Mouse (Mus musculus): Measurements from ENCODE around the gene 0610009B22Rik. TPM values are rescaled to one million over a fixed set of nuclear protein-coding genes. Genes with fewer than 3 reads are reported as not detected.
"Not testable (repeated sequence)": the region's sequence is repeated elsewhere in the genome, so short reads cannot be mapped to it uniquely, and the experiment has no call there.

The 0610009B22Rik gene
- polyA plus RNA-seq (2015; fragmentation: Nextera tagmentation; extraction: Ambion mirVana): 96.0 and 105 TPM in 2 replicates

DNA sequence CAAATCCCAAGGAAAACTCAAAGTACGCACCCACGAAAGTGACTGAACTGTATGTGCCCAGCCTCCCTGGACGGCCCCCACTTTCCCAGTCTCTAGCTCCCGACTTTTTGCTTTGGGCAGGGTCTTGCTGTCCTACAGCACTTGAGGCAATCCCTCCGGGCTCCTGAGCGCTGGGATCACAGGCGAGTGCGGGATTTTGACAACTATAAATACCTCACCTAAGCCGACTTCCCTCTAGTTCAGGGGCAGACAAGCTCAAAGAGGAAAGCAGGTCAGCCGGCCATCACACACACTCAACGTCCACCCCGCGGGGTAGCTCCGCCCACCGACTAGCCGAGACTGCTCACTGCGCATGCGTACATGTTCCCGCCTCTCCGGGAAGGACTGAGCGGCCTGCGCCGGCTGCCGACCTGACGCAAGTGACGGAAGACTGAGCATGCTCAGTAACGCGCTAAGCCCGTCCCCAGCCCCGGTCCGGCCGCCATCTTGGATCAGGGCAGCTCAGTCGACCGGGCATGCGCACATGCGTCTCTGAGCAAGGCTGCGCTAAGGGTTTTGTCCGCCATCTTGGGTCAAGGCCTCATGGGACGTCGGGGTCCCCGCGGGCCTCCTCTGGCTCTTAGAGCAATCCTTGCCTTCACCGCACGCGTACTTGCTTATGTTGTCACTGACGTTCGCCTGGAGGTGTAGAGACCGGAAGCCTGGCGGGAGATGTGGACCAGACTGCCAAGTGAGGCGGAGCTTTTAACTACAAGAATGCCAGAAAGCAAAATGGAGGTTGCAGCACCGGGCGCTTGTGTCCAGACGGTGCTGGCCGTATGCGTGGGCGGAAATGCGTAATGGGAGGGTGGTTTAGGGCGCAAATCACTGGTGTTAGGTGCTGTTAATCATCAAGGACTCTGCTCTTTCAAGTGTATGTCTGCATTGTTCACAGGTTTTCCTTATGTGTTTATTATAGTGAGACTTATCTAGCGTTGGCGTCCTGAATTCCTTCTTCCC is at the start of gene 0610009B22Rik:
Gene 0610009B22Rik (minus strand): TSS at position 545 of the 999 bp plus-strand sequence.
- peak within 1 kb of the TSS; percentile 70 for H3K4me2 ChIP-seq (replicated peaks)
- H3K36me3 ChIP-seq: 0 out of 2 replicates have a peak, but pooled peaks cover 4% of the 10 kb centered on the region
- H3K27me3 ChIP-seq (replicated peaks): no peaks in the 10 kb centered on the region
- H3K4me3 ChIP-seq (replicated peaks): peak within 1 kb of the TSS; percentile 68
- peak within 1 kb of the TSS; percentile 100 for H3K27ac ChIP-seq
- H3K4me1 ChIP-seq (replicated peaks): no peaks in the 10 kb centered on the region
- under 1% methylated on average over 60 of the region's 60 CpGs for WGBS
- peak within 1 kb of the TSS; percentile 79 for H3K9ac ChIP-seq
- peak; percentile 100 for ATAC-seq
- H3K9me3 ChIP-seq: no peaks in the 10 kb centered on the region

DNA sequence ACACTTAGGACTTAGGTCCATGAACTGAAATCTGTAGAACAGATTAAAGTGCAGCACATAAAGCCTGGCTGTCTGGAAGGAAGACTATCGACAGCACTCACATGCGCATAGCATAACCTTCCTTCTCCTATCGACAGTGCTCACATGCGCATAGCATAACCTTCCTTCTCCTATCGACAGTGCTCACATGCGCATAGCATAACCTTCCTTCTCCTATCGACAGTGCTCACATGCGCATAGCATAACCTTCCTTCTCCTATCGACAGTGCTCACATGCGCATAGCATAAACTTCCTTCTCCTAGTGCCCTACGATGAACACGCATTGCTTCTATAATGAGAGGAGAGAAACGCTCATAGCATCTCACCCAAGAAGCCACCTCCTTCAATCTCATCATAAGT is 45.5 kb upstream of the 0610009B22Rik start:
- not testable (repeated sequence) for H3K27me3 ChIP-seq (replicated peaks); H3K4me3 ChIP-seq (replicated peaks); ATAC-seq; H3K9me3 ChIP-seq; H3K9ac ChIP-seq; H3K4me2 ChIP-seq (replicated peaks); H3K27ac ChIP-seq; H3K4me1 ChIP-seq (replicated peaks)
- WGBS: 96% methylated on average over 13 of the region's 13 CpGs
- peaks cover 21% of the 10 kb centered on the region for H3K36me3 ChIP-seq

DNA sequence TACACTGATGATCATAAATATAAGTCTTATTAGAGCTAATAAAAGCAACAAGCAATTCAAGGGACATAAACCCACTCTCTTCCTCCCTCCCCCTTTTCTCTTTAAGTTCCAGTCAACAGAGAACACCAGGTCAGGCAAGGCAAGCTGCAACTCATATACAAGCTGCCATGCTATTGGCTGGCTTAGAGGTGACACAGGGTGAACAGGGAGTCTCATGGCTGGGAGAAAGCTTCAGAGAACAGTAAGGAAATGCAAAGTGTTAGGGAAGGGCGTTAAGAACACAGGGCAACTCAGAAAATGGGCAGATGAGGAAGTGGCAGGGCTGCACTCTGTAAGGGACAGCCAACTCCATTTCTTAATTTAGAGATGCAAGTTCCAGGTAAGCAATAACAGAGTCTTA is 44.2 kb upstream of the 0610009B22Rik start:
- Histone ChIP-seq H3K4me3 (replicated peaks) (no peak overlapping the region), H3K4me1 (replicated peaks) (no peaks in the 10 kb centered on the region), H3K4me2 (replicated peaks) (no peak overlapping the region), H3K9me3 (no peaks in the 10 kb centered on the region), H3K27me3 (replicated peaks) (no peaks in the 10 kb centered on the region), H3K9ac (no peak overlapping the region), H3K36me3 (peaks cover 21% of the 10 kb centered on the region), H3K27ac (no peak overlapping the region)
- WGBS: 67% methylated on average over 1 of the region's 1 CpGs
- no peak for ATAC-seq

GRCm38 (mm10) chr11:51721066-51721465 is 32.4 kb upstream of the 0610009B22Rik start:
- H3K36me3 ChIP-seq: peaks cover 47% of the 10 kb centered on the region
- 90% methylated on average over 11 of the region's 11 CpGs for WGBS
- H3K4me1 ChIP-seq (replicated peaks): no peaks in the 10 kb centered on the region

DNA sequence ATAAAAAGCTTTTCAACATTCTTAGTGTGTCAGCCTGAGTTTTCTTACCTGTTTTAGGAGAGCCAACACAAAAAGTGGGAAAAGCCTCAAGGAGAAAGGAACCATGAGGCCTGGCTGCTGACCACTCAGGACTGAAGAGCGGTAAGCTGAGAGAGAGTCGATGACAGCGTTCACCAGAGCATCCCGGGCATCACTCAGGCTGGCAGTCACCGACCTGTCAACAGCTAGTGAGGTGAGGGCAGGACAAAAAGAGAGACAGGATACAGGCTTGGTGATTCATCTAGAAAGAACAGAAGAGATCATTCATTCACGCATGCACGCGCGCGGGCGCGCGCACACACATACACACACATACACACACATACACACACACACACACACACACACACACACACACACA is 18.4 kb upstream of the 0610009B22Rik start:
- ATAC-seq: no peak
- Histone ChIP-seq H3K9ac (no peak overlapping the region), H3K4me3 (replicated peaks) (no peak overlapping the region), H3K27me3 (replicated peaks) (no peaks in the 10 kb centered on the region), H3K9me3 (no peaks in the 10 kb centered on the region), H3K36me3 (peaks cover 47% of the 10 kb centered on the region), H3K4me2 (replicated peaks) (no peak overlapping the region), H3K4me1 (replicated peaks) (no peaks in the 10 kb centered on the region), H3K27ac (no peak overlapping the region)
- 96% methylated on average over 12 of the region's 13 CpGs for WGBS

More at GRCm38 (mm10) chr11:51721066-51721465, 32.4 kb upstream of the 0610009B22Rik start:
- Histone ChIP-seq H3K9ac (no peak overlapping the region), H3K9me3 (no peaks in the 10 kb centered on the region), H3K4me3 (replicated peaks) (no peak overlapping the region), H3K27me3 (replicated peaks) (no peaks in the 10 kb centered on the region), H3K4me2 (replicated peaks) (no peak overlapping the region), H3K27ac (no peak overlapping the region)
- no peak for ATAC-seq

- Histone ChIP-seq H3K27me3 (replicated peaks) (no peaks in the 10 kb centered on the region), H3K4me2 (replicated peaks) (no peak overlapping the region), H3K9ac (no peak overlapping the region), H3K9me3 (no peaks in the 10 kb centered on the region), H3K36me3 (peaks cover 48% of the 10 kb centered on the region), H3K27ac (no peak overlapping the region), H3K4me3 (replicated peaks) (no peak overlapping the region), H3K4me1 (replicated peaks) (no peaks in the 10 kb centered on the region)
- 98% methylated on average over 10 of the region's 10 CpGs for whole genome bisulfite sequencing
- ATAC-seq: no peak
These were observed 17.8 kb upstream of the 0610009B22Rik start for GRCm38 (mm10) chr11:51706451-51706850.

DNA sequence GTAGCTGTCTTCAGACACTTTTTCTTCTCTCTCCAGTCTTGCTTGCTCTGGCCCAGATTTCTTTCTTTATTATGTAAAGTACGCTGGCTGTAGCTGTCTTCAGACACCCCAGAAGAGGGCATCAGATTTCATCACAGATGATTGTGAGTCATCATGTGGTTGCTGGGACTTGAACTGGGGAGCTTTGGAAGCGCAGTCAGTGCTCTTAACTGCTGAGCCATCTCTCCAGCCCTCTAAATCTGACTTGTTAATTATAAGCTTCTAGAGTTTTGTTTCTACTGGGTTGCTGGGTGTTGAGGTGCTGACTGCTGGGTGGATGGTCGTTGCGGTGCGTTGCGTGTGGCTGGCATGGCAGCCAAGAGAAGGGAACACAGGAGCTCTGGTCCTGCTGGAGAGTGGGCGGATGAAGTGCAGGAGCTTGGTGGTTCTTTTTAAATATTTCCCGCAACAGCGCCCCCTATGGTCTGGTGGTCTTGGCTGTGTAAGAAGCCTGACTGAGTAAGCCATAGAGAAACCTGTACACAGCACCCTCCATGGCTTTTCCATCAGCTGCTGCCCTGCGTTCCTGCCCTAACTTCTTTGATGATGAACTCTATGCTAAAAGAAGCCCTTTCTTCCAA is 14.8 kb upstream of the 0610009B22Rik start:
- Histone ChIP-seq H3K9me3 (no peaks in the 10 kb centered on the region), H3K36me3 (peaks cover 49% of the 10 kb centered on the region), H3K4me2 (replicated peaks) (no peak overlapping the region), H3K4me1 (replicated peaks) (no peaks in the 10 kb centered on the region), H3K27me3 (replicated peaks) (no peaks in the 10 kb centered on the region), H3K9ac (no peak overlapping the region), H3K27ac (no peak overlapping the region), H3K4me3 (replicated peaks) (no peak overlapping the region)
- WGBS: 74% methylated on average over 10 of the region's 10 CpGs
- no peak for ATAC-seq

GRCm38 (mm10) chr11:51702831-51703230 is 14.2 kb upstream of the 0610009B22Rik start:
- Histone ChIP-seq H3K9me3 (no peaks in the 10 kb centered on the region), H3K27me3 (replicated peaks) (no peaks in the 10 kb centered on the region), H3K27ac (no peak overlapping the region), H3K4me1 (replicated peaks) (no peaks in the 10 kb centered on the region), H3K9ac (no peak overlapping the region), H3K4me3 (replicated peaks) (no peak overlapping the region), H3K4me2 (replicated peaks) (no peak overlapping the region), H3K36me3 (peaks cover 49% of the 10 kb centered on the region)
- ATAC-seq: no peak
- WGBS: 79% methylated on average over 3 of the region's 3 CpGs

DNA sequence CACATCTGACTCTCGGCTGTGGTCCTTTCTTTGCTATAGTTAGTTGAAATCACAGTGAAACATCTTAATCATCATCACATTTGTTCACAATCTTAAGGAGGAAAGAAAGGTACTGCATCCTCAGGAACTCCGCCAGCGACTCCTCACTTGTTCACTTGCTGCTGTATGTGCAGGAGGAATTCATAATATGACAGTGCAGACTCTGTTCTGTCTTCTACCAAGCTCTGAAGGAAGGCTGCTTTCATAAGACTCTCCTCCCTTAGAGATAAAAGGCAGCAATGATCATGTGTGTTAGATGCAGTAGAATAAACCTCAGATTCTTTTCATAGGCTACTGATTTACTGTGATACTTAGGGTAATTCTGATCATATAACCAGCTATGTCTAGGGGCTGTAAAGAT is 6.3 kb upstream of the 0610009B22Rik start:
- no peak overlapping the region for H3K4me2 ChIP-seq (replicated peaks)
- no peak for ATAC-seq
- no peaks in the 10 kb centered on the region for H3K27me3 ChIP-seq (replicated peaks)
- no peak overlapping the region for H3K9ac ChIP-seq
- no peak overlapping the region for H3K27ac ChIP-seq
- 90% methylated on average over 3 of the region's 3 CpGs for WGBS
- H3K36me3 ChIP-seq: peaks cover 30% of the 10 kb centered on the region
- H3K4me1 ChIP-seq (replicated peaks): no peaks in the 10 kb centered on the region
- H3K4me3 ChIP-seq (replicated peaks): no peak overlapping the region
- H3K9me3 ChIP-seq: no peaks in the 10 kb centered on the region

DNA sequence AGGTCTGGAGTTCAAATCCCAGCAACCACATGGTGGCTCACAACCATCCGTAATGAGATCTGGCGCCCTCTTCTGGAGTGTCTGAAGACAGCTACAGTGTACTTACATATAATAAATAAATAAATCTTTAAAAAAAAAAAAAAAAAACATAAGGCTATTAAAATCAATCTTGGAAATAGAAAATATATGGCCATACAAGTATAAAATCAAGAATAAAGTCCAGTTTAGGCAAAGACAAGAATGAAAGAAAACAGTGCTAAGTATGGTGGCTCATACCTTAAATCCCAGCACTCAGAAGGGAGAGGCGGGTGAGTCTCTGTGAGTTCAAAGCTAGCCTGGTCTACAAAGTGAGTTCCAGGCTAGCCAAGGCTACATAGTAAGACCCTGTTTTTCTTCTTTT is 1.9 kb upstream of the 0610009B22Rik start:
- H3K4me1 ChIP-seq (replicated peaks); H3K9me3 ChIP-seq; H3K9ac ChIP-seq; H3K4me2 ChIP-seq (replicated peaks); H3K36me3 ChIP-seq; H3K27ac ChIP-seq; H3K27me3 ChIP-seq (replicated peaks); ATAC-seq; H3K4me3 ChIP-seq (replicated peaks): not testable (repeated sequence)
- WGBS: 72% methylated on average over 3 of the region's 3 CpGs

GRCm38 (mm10) chr11:51689343-51689742 is 669 bp upstream of the 0610009B22Rik start:
- Histone ChIP-seq H3K9ac (peak overlapping the region; percentile 79; the same call in 1 of the 2 replicates), H3K4me1 (replicated peaks) (no peaks in the 10 kb centered on the region), H3K27me3 (replicated peaks) (no peaks in the 10 kb centered on the region), H3K36me3 (0 out of 2 replicates have a peak, but pooled peaks cover 4% of the 10 kb centered on the region), H3K4me3 (replicated peaks) (peak overlapping the region; percentile 68), H3K9me3 (no peaks in the 10 kb centered on the region), H3K4me2 (replicated peaks) (peak overlapping the region; percentile 70), H3K27ac (peak overlapping the region; percentile 100)
- WGBS: 22% methylated on average over 6 of the region's 6 CpGs
- no peak for ATAC-seq

- H3K27ac ChIP-seq: no peak overlapping the region
- no peaks in the 10 kb centered on the region for H3K36me3 ChIP-seq
- no peak overlapping the region for H3K4me3 ChIP-seq (replicated peaks)
- H3K27me3 ChIP-seq (replicated peaks): no peaks in the 10 kb centered on the region
- ATAC-seq: no peak
- H3K9ac ChIP-seq: no peak overlapping the region
- 45% methylated on average over 8 of the region's 8 CpGs for WGBS
- 0 out of 2 replicates have a peak, but pooled peaks cover 4% of the 10 kb centered on the region for H3K4me1 ChIP-seq (replicated peaks)
- no peak overlapping the region for H3K4me2 ChIP-seq (replicated peaks)
- H3K9me3 ChIP-seq: no peaks in the 10 kb centered on the region
These were observed 6.7 kb downstream of the 0610009B22Rik start for GRCm38 (mm10) chr11:51681976-51682374.

All from intestine, embryonic 15.5 days (tissue).